Mouse (Mus musculus): Measurements from ENCODE around the gene Gm15114.
"Not testable (repeated sequence)": the region's sequence is repeated elsewhere in the genome, so short reads cannot be mapped to it uniquely, and the experiment has no call there.

Gm15114 gene

GRCm38 (mm10) chrX:148488649-148489048, at the start of gene Gm15114:
Gene Gm15114, plus strand, starts transcription at chrX:148488949.
- DNase-seq (ENCODE audit: low read depth, low spot score) = not testable (repeated sequence)
